Mouse (Mus musculus) bone marrow, adult 2 months (tissue): Measurements from ENCODE around the gene Ifi35. TPM values are rescaled to one million over a fixed set of nuclear protein-coding genes. Genes with fewer than 3 reads are reported as not detected.

ENCODE experiments used
- H3K27ac ChIP-seq: fragments of 200-500 bp; 2 replicates; pipeline ENCODE4 v1.5.1; 2012; ENCODE audit warnings: low read depth, mild to moderate bottlenecking, control low read depth, inconsistent platforms, low read length; ENCODE audit not compliant: control insufficient read depth, poor library complexity, insufficient read depth
- H3K4me1 ChIP-seq: fragments of 200-500 bp; 2 replicates; pipeline ENCODE4 v1.6.1; 2011; ENCODE audit warnings: low read length; ENCODE audit not compliant: control insufficient read depth, insufficient read depth
- H3K4me3 ChIP-seq: fragments of 200-500 bp; replicated peaks from 2 replicates; pipeline ENCODE3; 2011; ENCODE audit warnings: mild to moderate bottlenecking, low read depth, low read length, control low read depth; ENCODE audit not compliant: control insufficient read depth
- CTCF ChIP-seq: fragments of 200-500 bp; IDR thresholded peaks from 2 replicates; pipeline ENCODE4 v1.5.1; 2011; ENCODE audit warnings: low read length, control low read depth; ENCODE audit not compliant: control insufficient read depth, insufficient read depth
- POLR2A ChIP-seq: fragments of 200-500 bp; IDR thresholded peaks from 2 replicates; pipeline ENCODE4 v1.6.1; 2011; ENCODE audit warnings: low read depth, mild to moderate bottlenecking, control low read depth, low read length, borderline replicate concordance; ENCODE audit not compliant: control insufficient read depth
- WGBS: fragments of 180-500 bp; shearing (Covaris S2); methylation state at CpG from one replicate; pipeline ENCODE4 v1.1.7; 2018; 5-methylcytosine and 5-hydroxymethylcytosine counted together
- polyA plus RNA-seq: library from polyadenylated mRNA; stranded (reverse); fragments of >200 nt; gene quantifications from 2 replicates; pipeline ENCODE4 v1.2.4, GENCODE M21; 2011; ENCODE audit warnings: low replicate concordance; ENCODE audit not compliant: missing spikeins, insufficient read depth, insufficient read length

The Ifi35 gene
- polyA plus RNA-seq, 1 experiment, result 45.0 TPM

- H3K27ac ChIP-seq, result no peak overlapping the region
- H3K4me1 ChIP-seq, result no peaks in the 10 kb centered on the region
- TF ChIP-seq CTCF (no peak), POLR2A (no peak)
- 93% methylated on average over 5 of the region's 5 CpGs for WGBS
- H3K4me3 ChIP-seq, result no peak overlapping the region
Measured at GRCm38 (mm10) chr11:101506269-101506780, 58.1 kb downstream of the Ifi35 start.

DNA sequence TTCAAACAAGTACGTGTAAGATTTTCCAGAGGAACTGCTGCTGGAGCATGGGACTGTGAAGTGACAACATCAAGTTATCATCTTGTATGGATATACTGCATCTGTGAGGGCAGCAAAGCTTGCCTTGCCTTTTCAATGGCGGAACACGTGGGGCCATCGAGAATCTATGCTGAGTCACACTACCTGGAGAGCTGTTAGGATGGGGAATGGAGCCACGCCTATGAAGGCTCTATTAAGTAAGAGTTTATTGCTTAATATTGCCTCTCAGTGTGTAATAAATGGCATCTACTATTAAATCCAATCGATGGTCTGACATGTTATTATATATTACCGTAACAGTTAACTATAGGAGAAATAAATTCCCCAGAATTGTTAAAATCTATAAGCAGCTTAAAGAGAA, 58.9 kb downstream of the Ifi35 start:
- no peak overlapping the region for H3K4me3 ChIP-seq
- TF ChIP-seq CTCF (no peak), POLR2A (no peak)
- H3K4me1 ChIP-seq, result no peaks in the 10 kb centered on the region
- WGBS, result 77% methylated on average over 7 of the region's 7 CpGs
- no peak overlapping the region for H3K27ac ChIP-seq

Other genes starting within 250 kb of the Ifi35 start
- 21.2 and 35.8 TPM in 2 replicates for gene Ezh1, start 221.9 kb upstream of the Ifi35 start, polyA plus RNA-seq
- 4.6 and 4.8 TPM in 2 replicates for gene Ramp2, start 202.4 kb upstream of the Ifi35 start, polyA plus RNA-seq
- gene Vps25, start 194.7 kb upstream of the Ifi35 start, polyA plus RNA-seq, result 71.9 and 86.6 TPM in 2 replicates
- 5.5 and 19.8 TPM in 2 replicates for gene Wnk4, start 187.8 kb upstream of the Ifi35 start, polyA plus RNA-seq
- gene Cntd1, start 169.4 kb upstream of the Ifi35 start, polyA plus RNA-seq, result 1.3 and 2.2 TPM in 2 replicates
- gene Coa3, start 169.3 kb upstream of the Ifi35 start, polyA plus RNA-seq, result 34.2 and 61.9 TPM in 2 replicates
- 144 and 173 TPM in 2 replicates for gene Becn1, start 146.1 kb upstream of the Ifi35 start, polyA plus RNA-seq
- 114 and 148 TPM in 2 replicates for gene Psme3, start 132.2 kb upstream of the Ifi35 start, polyA plus RNA-seq
- 11.0 and 12.4 TPM in 2 replicates for gene Aoc2, start 123.3 kb upstream of the Ifi35 start, polyA plus RNA-seq
- gene Aoc3, start 117.8 kb upstream of the Ifi35 start, polyA plus RNA-seq, result 0.82 and 1.0 TPM in 2 replicates
- not detected in 2 replicates for gene G6pc, start 80.8 kb upstream of the Ifi35 start, polyA plus RNA-seq
- gene Aarsd1, start 30.8 kb upstream of the Ifi35 start, polyA plus RNA-seq, result 17.9 and 28.0 TPM in 2 replicates
- gene Gm27029, start 23.6 kb upstream of the Ifi35 start, polyA plus RNA-seq, result 7.1 and 7.2 TPM in 2 replicates
- gene Rundc1, start 23.3 kb upstream of the Ifi35 start, polyA plus RNA-seq, result 3.5 and 10.7 TPM in 2 replicates
- gene Ptges3l, start 23.1 kb upstream of the Ifi35 start, polyA plus RNA-seq, result 2.4 TPM in 1 of 2 replicates, not detected in the other
- 532 and 941 TPM in 2 replicates for gene Rpl27, start 6.1 kb upstream of the Ifi35 start, polyA plus RNA-seq
- gene Rnd2, start 16.6 kb downstream of the Ifi35 start, polyA plus RNA-seq, result 1.0 and 1.7 TPM in 2 replicates
- gene Vat1, start 17.8 kb downstream of the Ifi35 start, polyA plus RNA-seq, result 10.6 and 19.0 TPM in 2 replicates
- gene Brca1, start 103.5 kb downstream of the Ifi35 start, polyA plus RNA-seq, result 10.2 and 16.7 TPM in 2 replicates
- gene Nbr1, start 103.7 kb downstream of the Ifi35 start, polyA plus RNA-seq, result 59.3 and 81.1 TPM in 2 replicates
- 6.7 and 14.1 TPM in 2 replicates for gene Tmem106a, start 133.8 kb downstream of the Ifi35 start, polyA plus RNA-seq
- 3.5 TPM in 1 of 2 replicates, not detected in the other for gene Gm11634, start 150.8 kb downstream of the Ifi35 start, polyA plus RNA-seq
- gene Rdm1, start 178.8 kb downstream of the Ifi35 start, polyA plus RNA-seq, result 17.4 and 57.2 TPM in 2 replicates
- gene Arl4d, start 217.1 kb downstream of the Ifi35 start, polyA plus RNA-seq, result 0.93 and 5.5 TPM in 2 replicates